Mouse (Mus musculus) neural tube, embryonic 13.5 days (tissue): Measurements from ENCODE around the gene Nkpd1. TPM values are rescaled to one million over a fixed set of nuclear protein-coding genes. Genes with fewer than 3 reads are reported as not detected.
A peak's percentile ranks its signal among the peaks of the same experiment; 100 is the strongest.

ENCODE experiments used
- ATAC-seq: fragments of 200-750 bp; cut with Nextera tagmentation; 2 replicates; pipeline ENCODE4 v1.8.0; 2017; ENCODE audit warnings: low read depth, mild to moderate bottlenecking, moderate TSS enrichment, moderate library complexity
- H3K27ac ChIP-seq: fragments of 300-500 bp; sonication (generic); replicated peaks from 2 replicates; pipeline ENCODE4 v1.5.1; 2015; ENCODE audit warnings: moderate library complexity, mild to moderate bottlenecking, inconsistent platforms
- H3K27me3 ChIP-seq: fragments of 300-500 bp; sonication (generic); 2 replicates; pipeline ENCODE4 v1.6.1; 2015; ENCODE audit warnings: mild to moderate bottlenecking, inconsistent platforms
- H3K36me3 ChIP-seq: fragments of 300-500 bp; sonication (generic); 2 replicates; pipeline ENCODE4 v1.6.1; 2015; ENCODE audit warnings: mild to moderate bottlenecking, inconsistent platforms
- H3K4me1 ChIP-seq: fragments of 300-500 bp; sonication (generic); replicated peaks from 2 replicates; pipeline ENCODE4 v1.6.1; 2015; ENCODE audit warnings: inconsistent platforms
- H3K4me2 ChIP-seq: fragments of 300-500 bp; sonication (generic); 2 replicates; pipeline ENCODE4 v1.6.1; 2015; ENCODE audit warnings: inconsistent platforms, mild to moderate bottlenecking, moderate library complexity
- H3K4me3 ChIP-seq: fragments of 300-500 bp; sonication (generic); 2 replicates; pipeline ENCODE4 v1.5.1; 2015; ENCODE audit warnings: mild to moderate bottlenecking, inconsistent platforms
- H3K9ac ChIP-seq: fragments of 300-500 bp; sonication (generic); 2 replicates; pipeline ENCODE4 v1.6.1; 2015; ENCODE audit warnings: moderate library complexity, mild to moderate bottlenecking, inconsistent platforms
- H3K9me3 ChIP-seq: fragments of 300-500 bp; sonication (generic); 2 replicates; pipeline ENCODE4 v1.6.1; 2016; ENCODE audit warnings: inconsistent platforms
- WGBS: fragments of 180-500 bp; shearing (Covaris S2); methylation state at CpG from one replicate; pipeline ENCODE4 v1.1.7; 2015; 5-methylcytosine and 5-hydroxymethylcytosine counted together
- polyA plus RNA-seq: library from polyadenylated mRNA; unstranded; fragments of >200 nt; fragmentation: Nextera tagmentation; extraction: Ambion mirVana; gene quantifications from 2 replicates; pipeline ENCODE4 v1.2.1, GENCODE M21; 2015

The Nkpd1 gene
- polyA plus RNA-seq, 1 experiment from 2014 or later = 0.14 TPM

DNA sequence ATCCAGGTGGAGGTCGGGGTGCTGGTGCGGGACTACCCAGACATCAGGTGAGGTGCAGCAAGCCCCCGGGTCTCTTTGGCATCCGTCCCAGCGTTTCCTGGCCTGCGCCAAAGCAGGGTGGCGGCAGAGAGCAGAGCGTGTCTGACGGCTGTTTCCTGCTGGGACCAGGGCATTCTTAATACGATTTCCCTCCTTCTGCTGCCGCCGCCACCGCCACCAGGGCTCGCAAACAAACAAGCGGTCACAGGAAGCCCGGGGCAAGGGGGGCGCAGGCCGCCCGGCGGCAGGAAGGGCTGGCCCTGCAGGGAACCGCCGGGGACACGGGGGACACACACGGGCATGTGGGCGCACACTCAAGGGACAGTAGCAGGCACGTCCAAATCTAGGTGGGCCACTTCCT is 25.9 kb upstream of the Nkpd1 start:
- H3K4me1 ChIP-seq = peaks cover 12% of the 10 kb centered on the region
- H3K36me3 ChIP-seq = no peaks in the 10 kb centered on the region
- no peak overlapping the region for H3K27ac ChIP-seq
- peak overlapping the region; percentile 18 for H3K4me3 ChIP-seq
- 5% methylated on average over 16 of the region's 26 CpGs for WGBS
- H3K9ac ChIP-seq = peak overlapping the region; percentile 54; the same call in 1 of the 2 replicates
- ATAC-seq = no peak
- H3K9me3 ChIP-seq = no peaks in the 10 kb centered on the region
- H3K27me3 ChIP-seq = peaks cover 76% of the 10 kb centered on the region
- H3K4me2 ChIP-seq = peak overlapping the region; percentile 42

DNA sequence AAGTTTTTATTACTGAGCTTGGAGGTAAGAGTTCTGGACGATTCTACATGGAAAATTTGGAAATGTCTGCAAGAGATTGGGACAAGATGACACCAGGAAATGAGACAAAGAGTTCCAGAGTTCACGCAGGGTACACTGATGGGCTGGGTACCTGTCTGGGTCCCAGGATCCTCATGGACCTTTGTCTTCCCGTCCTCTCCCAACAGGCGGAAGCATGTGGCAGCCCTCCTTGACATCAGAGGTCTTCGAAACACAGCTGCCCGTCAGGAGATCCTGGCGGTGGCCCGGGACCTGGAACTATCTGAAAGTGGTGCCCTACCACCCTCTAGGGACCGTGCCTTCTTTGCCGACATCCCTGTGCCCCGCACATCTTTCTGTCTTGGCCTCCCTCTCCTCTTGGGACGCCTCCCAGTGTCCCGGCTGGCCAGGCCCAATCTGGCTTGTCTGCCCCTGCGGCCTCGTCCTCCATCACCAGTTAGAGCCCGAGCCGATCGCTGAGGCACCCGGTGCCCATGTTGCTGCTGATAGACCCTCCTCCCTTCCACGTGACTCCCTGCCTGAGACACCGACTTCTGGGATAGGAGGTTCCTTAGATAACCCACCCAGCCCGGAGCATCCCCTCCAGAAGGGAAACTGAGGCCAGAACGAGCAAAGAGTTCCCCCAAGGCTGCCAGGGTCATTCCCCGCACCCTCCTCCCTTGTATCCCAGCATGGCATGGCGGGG is 22.7 kb upstream of the Nkpd1 start:
- H3K27me3 ChIP-seq = peaks cover 45% of the 10 kb centered on the region
- ATAC-seq = no peak
- H3K36me3 ChIP-seq = no peaks in the 10 kb centered on the region
- no peaks in the 10 kb centered on the region for H3K9me3 ChIP-seq
- H3K4me3 ChIP-seq = no peak overlapping the region
- 83% methylated on average over 25 of the region's 25 CpGs for WGBS
- H3K4me2 ChIP-seq = no peak overlapping the region
- no peak overlapping the region for H3K9ac ChIP-seq
- H3K27ac ChIP-seq = no peak overlapping the region
- H3K4me1 ChIP-seq = peaks cover 6% of the 10 kb centered on the region

DNA sequence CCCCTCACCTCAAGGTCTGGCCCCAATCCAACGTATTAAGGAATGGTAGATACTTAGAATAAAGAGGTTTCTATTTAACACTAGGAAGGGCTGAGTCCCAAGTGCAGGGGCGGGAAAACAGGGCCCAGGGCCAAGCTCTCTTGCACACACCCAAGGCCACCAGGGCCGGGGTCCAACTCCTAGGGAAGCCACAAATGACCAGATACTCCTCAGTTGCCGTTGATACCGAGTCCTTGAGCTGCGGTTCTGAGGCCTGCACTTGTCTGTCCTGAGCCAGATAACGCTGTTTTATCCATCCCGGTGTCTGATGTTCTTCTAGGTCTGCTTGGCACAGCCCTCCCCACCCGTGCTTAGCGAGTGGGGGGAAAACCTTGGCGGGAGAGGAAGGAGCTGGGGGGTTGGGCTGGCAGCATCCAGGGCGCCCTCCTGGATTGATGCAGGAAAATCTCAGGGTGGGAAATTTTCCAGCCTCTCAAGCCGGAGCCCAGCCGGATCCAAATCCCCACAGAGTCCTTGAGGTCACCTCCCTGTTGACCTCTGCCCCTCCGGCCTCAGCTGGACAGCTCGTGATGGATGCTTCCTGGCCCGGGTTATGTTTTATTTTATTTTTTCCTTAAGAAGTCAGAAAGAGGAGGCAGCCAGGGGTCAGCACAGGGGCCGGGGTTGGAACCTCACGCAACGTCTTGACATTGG is 22.0 kb upstream of the Nkpd1 start:
- ATAC-seq = no peak
- Histone ChIP-seq H3K36me3 (no peaks in the 10 kb centered on the region), H3K9me3 (no peaks in the 10 kb centered on the region), H3K9ac (no peak overlapping the region), H3K27ac (no peak overlapping the region), H3K4me2 (no peak overlapping the region), H3K4me1 (peaks cover 6% of the 10 kb centered on the region), H3K27me3 (peaks cover 38% of the 10 kb centered on the region), H3K4me3 (no peak overlapping the region)
- 77% methylated on average over 20 of the region's 20 CpGs for WGBS

DNA sequence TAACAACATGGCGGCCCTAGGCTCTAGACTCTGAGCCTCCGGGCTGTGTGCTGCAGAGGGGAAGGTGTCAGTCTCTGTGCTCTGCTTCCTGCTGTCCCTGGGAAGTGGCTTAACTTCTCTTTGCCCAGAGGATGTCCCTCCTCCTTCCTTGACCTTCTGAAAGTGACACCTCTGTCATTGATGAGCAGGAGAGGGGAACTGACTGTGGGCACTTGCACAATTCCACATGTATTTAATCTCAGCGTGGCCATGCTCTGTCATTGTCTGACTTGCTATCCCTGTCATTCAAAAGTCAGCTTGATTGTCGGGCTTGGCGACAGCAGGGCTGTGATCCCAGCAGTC is 21.5 kb upstream of the Nkpd1 start:
- Histone ChIP-seq H3K4me3 (no peak overlapping the region), H3K27ac (no peak overlapping the region), H3K36me3 (no peaks in the 10 kb centered on the region), H3K27me3 (peaks cover 33% of the 10 kb centered on the region), H3K9ac (no peak overlapping the region), H3K4me1 (peaks cover 6% of the 10 kb centered on the region), H3K9me3 (no peaks in the 10 kb centered on the region), H3K4me2 (no peak overlapping the region)
- no peak for ATAC-seq
- 78% methylated on average over 5 of the region's 5 CpGs for WGBS

DNA sequence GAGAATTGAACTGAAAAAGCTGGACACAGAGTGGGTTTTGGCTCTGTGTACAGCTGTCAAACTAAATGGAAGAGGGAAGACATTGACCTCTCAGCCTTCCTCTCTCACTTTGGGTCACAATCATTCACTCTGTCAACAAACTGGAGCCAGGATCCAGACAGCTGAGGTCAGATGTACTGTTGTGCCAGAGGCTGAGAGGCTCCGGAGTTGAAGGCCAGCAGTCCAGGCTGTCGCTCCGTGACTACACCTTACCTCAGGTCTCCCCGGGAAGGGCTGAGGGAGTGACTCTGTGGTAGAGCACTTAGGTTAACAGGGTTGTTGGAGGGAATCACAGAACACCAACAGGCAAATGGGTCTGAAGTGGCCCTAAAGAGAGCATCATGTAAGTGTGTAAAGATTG is 19.3 kb upstream of the Nkpd1 start:
- Histone ChIP-seq H3K9ac (no peak overlapping the region), H3K27me3 (peaks cover 12% of the 10 kb centered on the region), H3K9me3 (no peaks in the 10 kb centered on the region), H3K4me3 (no peak overlapping the region), H3K4me2 (no peak overlapping the region), H3K27ac (no peak overlapping the region), H3K36me3 (no peaks in the 10 kb centered on the region), H3K4me1 (no peaks in the 10 kb centered on the region)
- 85% methylated on average over 4 of the region's 4 CpGs for WGBS
- ATAC-seq = no peak

DNA sequence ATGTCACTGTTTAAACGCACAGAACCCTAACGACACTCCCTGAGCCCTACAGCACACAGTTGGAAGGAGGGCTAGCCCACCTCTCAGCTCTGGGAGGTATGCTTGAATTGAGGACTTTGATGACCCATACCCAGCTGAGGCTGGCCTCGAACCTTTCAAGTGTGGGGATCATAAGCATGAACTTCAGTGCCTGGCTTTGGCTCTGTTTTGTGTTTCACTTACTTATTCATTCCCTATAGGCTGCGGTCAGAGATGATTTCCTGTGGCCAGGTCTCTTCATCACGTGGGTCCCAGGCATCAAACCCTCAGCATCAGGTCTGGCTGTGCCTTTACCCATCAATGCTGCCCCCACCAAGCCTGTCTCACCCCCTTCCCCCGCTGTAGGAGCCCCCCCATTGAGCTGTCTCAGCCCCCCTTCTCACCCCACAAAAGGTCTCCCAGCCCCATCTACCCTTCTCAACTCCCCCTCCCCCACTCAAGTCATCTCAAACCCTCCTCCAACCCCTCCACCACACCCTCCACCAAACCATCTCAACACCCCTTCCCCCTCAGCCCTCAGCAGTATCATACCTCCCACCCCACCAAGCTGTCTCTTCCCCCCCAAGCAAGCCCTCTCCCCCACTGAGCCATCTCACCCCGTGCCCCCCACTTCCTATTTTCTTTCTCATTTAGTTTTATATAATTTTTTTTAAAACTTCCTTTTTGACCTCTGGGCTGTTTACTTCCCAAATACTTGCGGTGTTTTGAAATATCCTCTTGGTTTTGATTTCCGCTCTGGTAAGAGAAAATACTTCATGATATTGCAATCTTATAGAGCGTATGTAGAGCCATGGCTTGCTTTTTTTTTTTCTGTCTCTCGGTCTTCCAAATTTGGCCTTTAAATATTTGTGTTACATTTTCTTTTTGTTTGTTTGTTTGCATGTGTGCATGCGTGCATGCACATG is 16.9 kb upstream of the Nkpd1 start:
- Histone ChIP-seq H3K9me3 (no peaks in the 10 kb centered on the region), H3K27me3 (no peaks in the 10 kb centered on the region), H3K4me1 (no peaks in the 10 kb centered on the region), H3K9ac (no peak overlapping the region), H3K27ac (no peak overlapping the region), H3K4me2 (no peak overlapping the region), H3K36me3 (no peaks in the 10 kb centered on the region), H3K4me3 (no peak overlapping the region)
- WGBS = 75% methylated on average over 12 of the region's 12 CpGs
- ATAC-seq = no peak

DNA sequence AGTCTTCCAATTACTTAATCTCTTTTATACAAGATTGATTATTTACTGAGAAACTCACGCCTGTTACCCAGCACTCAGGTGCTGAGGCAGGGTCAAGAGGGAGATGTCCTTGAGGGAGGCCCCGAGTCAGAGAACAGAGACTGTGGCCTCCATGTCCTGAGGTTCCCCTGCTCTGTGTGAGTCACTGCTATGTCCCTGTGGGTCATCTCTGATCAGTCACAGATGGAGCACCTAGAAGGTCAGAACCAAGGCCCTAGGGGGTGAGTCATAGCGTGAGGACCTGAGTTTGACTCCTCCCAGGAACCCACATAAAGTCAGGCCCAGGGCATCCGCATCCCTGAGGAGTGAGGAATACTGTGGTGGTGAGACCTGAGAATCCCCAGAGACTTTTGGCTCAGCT is 16.0 kb upstream of the Nkpd1 start:
- Histone ChIP-seq H3K4me2 (no peak overlapping the region), H3K36me3 (no peaks in the 10 kb centered on the region), H3K9ac (no peak overlapping the region), H3K9me3 (no peaks in the 10 kb centered on the region), H3K4me1 (peaks cover 4% of the 10 kb centered on the region), H3K27ac (no peak overlapping the region), H3K4me3 (no peak overlapping the region), H3K27me3 (no peaks in the 10 kb centered on the region)
- 83% methylated on average over 4 of the region's 4 CpGs for WGBS
- ATAC-seq = no peak

DNA sequence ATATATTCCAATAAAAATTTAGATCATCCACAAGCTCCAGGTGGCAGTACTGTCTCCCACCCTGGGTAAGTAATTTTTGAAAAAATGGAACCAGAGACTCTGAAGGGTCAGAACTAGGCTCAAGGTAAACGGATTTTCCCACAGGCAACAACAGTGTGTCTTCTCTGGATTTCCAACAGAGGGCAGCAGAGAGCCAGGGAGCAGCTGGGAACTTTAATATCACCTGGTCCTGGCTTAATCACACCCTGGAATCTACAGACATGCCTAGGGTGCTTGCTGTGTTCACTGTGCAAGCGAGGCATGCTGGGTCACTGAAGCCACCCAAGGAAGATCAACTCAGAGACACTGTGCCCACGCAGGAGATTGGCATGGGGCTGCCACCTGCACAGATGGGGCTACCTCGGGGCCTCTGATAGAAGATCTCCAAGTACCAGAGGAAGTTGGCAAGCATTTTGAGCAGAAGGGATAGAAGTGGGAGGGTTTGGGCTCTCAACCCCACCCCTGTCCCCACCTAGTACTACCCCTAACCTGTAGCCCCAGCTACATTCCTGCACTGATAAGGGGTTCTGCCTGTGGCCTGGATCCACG is 14.1 kb upstream of the Nkpd1 start:
- H3K4me2 ChIP-seq = no peak overlapping the region
- H3K9ac ChIP-seq = no peak overlapping the region
- H3K36me3 ChIP-seq = no peaks in the 10 kb centered on the region
- no peaks in the 10 kb centered on the region for H3K9me3 ChIP-seq
- no peak overlapping the region for H3K4me3 ChIP-seq
- no peak overlapping the region for H3K27ac ChIP-seq
- H3K27me3 ChIP-seq = no peaks in the 10 kb centered on the region
- no peak for ATAC-seq
- 39% methylated on average over 5 of the region's 5 CpGs for WGBS
- H3K4me1 ChIP-seq = peaks cover 15% of the 10 kb centered on the region

DNA sequence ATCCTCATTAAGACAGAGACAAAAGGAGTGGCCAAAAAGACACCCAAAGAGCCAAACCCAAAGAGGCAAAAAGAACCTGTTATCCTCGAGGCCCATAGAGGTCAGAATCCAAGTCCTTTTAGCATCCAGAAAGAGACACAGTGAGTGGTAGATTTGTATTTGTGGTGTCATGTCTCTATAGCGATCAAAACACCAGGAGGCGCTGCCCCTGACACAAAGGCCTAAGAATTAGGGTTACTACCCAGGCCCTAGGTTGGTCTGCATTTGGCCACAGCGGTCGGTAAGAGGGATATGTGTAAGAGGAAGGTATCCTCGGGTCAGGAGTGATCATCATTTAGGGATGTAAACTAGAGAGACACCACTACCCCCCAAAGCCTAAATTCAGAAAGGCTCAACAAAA is 11.3 kb upstream of the Nkpd1 start:
- ATAC-seq = no peak
- Histone ChIP-seq H3K4me3 (peak overlapping the region; percentile 61), H3K4me1 (peaks cover 25% of the 10 kb centered on the region), H3K27ac (no peak overlapping the region), H3K9ac (no peak overlapping the region), H3K4me2 (peak overlapping the region; percentile 84), H3K36me3 (no peaks in the 10 kb centered on the region), H3K9me3 (no peaks in the 10 kb centered on the region), H3K27me3 (no peaks in the 10 kb centered on the region)
- WGBS = 25% methylated on average over 6 of the region's 6 CpGs

DNA sequence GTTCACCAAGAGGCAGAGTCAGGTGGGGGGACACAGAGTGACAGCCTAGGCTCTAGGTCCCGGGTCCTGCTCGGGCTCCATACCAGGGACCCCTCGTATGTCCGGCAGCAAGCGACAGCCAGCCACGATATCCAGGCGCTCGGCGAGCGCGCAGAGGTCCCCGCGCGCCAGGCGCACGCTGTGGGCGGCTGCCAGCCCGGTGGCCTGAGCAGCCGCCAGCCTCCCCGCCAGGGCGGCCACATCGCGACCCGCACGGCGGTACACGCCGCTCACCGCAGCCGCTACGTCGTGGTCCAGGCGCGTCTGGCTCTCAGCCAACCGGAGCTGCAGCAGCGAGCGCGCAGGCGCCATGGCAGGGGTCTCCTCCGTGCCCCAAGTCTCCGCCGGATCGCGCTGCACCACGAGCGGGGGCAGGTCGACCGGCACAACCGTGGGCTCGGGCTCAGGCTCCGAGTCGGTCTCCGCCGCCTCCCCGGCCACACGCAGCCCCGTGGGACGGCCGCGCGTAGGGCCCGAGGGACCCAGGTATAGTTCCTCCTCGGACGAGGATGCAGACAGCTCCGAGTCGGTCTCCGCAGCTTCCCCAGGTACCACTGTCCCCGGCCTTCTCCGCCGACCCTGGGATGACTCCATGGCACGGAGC is 10.5 kb upstream of the Nkpd1 start:
- under 1% methylated on average over 69 of the region's 71 CpGs for WGBS
- H3K4me2 ChIP-seq = peak overlapping the region; percentile 84
- no peaks in the 10 kb centered on the region for H3K27me3 ChIP-seq
- peak overlapping the region; percentile 78 for H3K27ac ChIP-seq
- peaks cover 25% of the 10 kb centered on the region for H3K4me1 ChIP-seq
- H3K9ac ChIP-seq = peak overlapping the region; percentile 77
- H3K4me3 ChIP-seq = peak overlapping the region; percentile 61
- no peaks in the 10 kb centered on the region for H3K9me3 ChIP-seq
- peak; percentile 25; the same call in 1 of the 2 replicates for ATAC-seq
- no peaks in the 10 kb centered on the region for H3K36me3 ChIP-seq

DNA sequence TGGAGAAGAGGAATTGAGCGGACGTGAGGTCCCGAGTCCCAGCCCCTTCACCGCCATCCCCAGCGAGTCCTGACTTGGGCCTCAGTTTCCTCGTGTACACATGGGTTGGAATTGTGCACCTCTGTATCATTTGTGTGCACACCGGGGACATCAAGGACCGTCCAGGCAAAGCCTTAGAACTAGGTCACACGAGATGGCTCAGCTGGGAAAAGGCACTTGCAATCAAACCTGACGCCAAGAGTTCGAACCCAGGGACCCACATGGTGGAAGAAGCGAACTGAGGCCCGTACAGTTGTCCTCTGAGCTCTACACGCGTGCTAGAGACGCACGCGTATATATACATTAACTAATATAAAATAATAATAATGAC is 10.0 kb upstream of the Nkpd1 start:
- Histone ChIP-seq H3K27me3 (no peaks in the 10 kb centered on the region), H3K9ac (peak overlapping the region; percentile 77), H3K4me3 (peak overlapping the region; percentile 61), H3K4me1 (peaks cover 25% of the 10 kb centered on the region), H3K4me2 (peak overlapping the region; percentile 84), H3K36me3 (no peaks in the 10 kb centered on the region), H3K9me3 (no peaks in the 10 kb centered on the region), H3K27ac (peak overlapping the region; percentile 78)
- no peak for ATAC-seq
- 5% methylated on average over 18 of the region's 18 CpGs for WGBS
